Mouse (Mus musculus) testis, adult 2 months (tissue): ENCODE measurements around the gene Mdfi. TPM values are rescaled to one million over a fixed set of nuclear protein-coding genes. Genes with fewer than 3 reads are reported as not detected.

ENCODE experiments used
- H3K27ac ChIP-seq: fragments of 200-500 bp; 2 replicates; pipeline ENCODE4 v1.5.1; 2012; ENCODE audit warnings: low read depth, low read length; ENCODE audit not compliant: control insufficient read depth, insufficient read depth
- H3K27me3 ChIP-seq: fragments of 200-500 bp; 2 replicates; pipeline ENCODE4 v1.6.1; 2012; ENCODE audit warnings: mild to moderate bottlenecking, low read length, moderate library complexity; ENCODE audit not compliant: control insufficient read depth, insufficient read depth
- H3K36me3 ChIP-seq: fragments of 200-500 bp; 2 replicates; pipeline ENCODE4 v1.6.1; 2012; ENCODE audit warnings: mild to moderate bottlenecking, low read length; ENCODE audit not compliant: control insufficient read depth, insufficient read depth
- H3K4me1 ChIP-seq: fragments of 200-500 bp; 2 replicates; pipeline ENCODE4 v1.6.1; 2012; ENCODE audit warnings: low read length; ENCODE audit not compliant: control insufficient read depth, insufficient read depth
- H3K4me3 ChIP-seq: fragments of 200-500 bp; 2 replicates; pipeline ENCODE4 v1.5.1; 2012; ENCODE audit warnings: low read depth, mild to moderate bottlenecking, low read length, moderate library complexity, mixed read lengths; ENCODE audit not compliant: control insufficient read depth
- CTCF ChIP-seq: fragments of 200-500 bp; IDR thresholded peaks from 2 replicates; pipeline ENCODE4 v1.5.1; 2012; ENCODE audit warnings: low read depth, mild to moderate bottlenecking, inconsistent platforms, low read length, moderate library complexity; ENCODE audit not compliant: control insufficient read depth, insufficient read depth, insufficient replicate concordance
- POLR2A ChIP-seq: fragments of 200-500 bp; IDR thresholded peaks from 2 replicates; pipeline ENCODE4 v1.6.1; 2012; ENCODE audit warnings: low read depth, mild to moderate bottlenecking, inconsistent platforms, low read length, moderate library complexity; ENCODE audit not compliant: control insufficient read depth
- polyA plus RNA-seq: library from polyadenylated mRNA; depleted of rRNA; stranded (reverse); fragments of >200 nt; gene quantifications from 2 replicates; pipeline ENCODE4 v1.2.3, GENCODE M21; 2012

Gene Mdfi
- polyA plus RNA-seq, 1 experiment = 2.1 TPM

- Histone ChIP-seq H3K36me3 (no peaks in the 10 kb centered on the region), H3K4me1 (peaks cover 4% of the 10 kb centered on the region), H3K4me3 (no peak overlapping the region), H3K27ac (no peak overlapping the region), H3K27me3 (no peaks in the 10 kb centered on the region)
- TF ChIP-seq CTCF (no peak), POLR2A (no peak)
Measured at GRCm38 (mm10) chr17:47813616-47814015, 20.9 kb downstream of the Mdfi start.

DNA sequence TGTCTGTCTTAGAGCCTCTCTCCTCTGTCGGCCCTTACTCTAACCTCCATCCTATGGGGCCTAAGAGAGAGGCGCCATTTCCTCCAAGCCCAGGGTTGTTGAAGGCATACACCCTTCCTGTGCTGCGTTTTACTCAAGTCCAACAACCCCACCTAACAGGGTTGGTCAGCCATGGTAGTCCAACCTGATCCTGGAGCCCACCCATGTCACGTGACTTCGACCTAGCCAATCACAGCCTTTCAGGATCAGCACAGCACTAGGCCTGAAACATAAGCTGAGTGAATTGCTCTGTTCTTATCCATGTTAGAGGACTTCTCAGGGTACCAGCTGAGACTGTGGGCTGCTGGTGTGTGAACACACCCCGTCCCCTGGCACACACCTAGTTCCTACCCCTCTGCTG is 22.3 kb downstream of the Mdfi start:
- H3K4me3 ChIP-seq = no peak overlapping the region
- H3K27ac ChIP-seq = no peak overlapping the region
- no peak for TF ChIP-seq CTCF
- TF ChIP-seq POLR2A = no peak
- no peaks in the 10 kb centered on the region for H3K36me3 ChIP-seq
- H3K4me1 ChIP-seq = peaks cover 4% of the 10 kb centered on the region
- H3K27me3 ChIP-seq = no peaks in the 10 kb centered on the region

DNA sequence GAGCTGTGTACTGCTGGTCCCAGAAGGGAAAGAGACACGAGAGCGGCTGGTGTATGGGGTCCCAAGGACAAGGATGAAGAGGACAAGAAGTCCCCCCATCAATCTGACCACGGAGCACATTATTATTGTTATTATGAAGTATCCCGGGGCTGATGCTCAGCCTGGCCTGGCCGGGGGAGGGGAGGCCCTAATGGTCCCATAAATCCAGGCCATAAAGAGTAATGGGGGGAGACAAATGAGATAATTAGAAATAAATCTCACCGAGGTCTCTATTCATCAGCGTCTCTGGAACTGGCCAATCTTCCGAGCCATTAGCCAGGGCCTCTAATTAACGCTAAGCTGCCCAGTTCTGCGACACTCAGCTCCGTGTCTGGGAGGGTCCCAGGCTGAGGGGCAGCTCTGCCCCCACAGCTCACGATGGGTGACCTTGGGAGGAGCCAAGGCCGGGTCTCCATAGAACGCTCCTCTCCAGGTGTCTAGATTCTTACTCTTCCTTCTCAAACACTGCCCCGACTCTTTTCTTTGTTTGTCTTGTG is 23.2 kb downstream of the Mdfi start:
- Histone ChIP-seq H3K27me3 (no peaks in the 10 kb centered on the region), H3K4me1 (peaks cover 4% of the 10 kb centered on the region), H3K36me3 (no peaks in the 10 kb centered on the region), H3K4me3 (no peak overlapping the region), H3K27ac (no peak overlapping the region)
- no peak for TF ChIP-seq POLR2A
- no peak for TF ChIP-seq CTCF

DNA sequence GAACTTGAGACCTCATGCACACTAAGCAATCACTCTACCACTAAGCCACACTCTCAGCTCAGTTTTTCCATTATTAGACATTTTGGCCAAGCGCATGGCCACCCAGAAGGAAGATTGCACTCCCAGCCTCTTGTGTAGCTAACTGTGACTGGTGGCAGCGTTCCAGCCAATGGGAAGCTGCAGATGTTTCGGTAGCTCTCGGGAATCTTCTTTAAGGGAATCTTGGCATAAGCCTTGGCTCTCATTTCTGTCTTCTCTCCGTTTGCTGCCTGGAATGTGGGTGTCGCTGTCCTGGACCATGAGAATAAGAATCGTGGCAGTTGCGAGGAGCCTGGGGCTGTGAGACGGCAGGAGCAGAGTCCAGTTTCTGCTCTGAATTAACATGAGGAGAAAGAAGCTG is 28.3 kb downstream of the Mdfi start:
- Histone ChIP-seq H3K36me3 (no peaks in the 10 kb centered on the region), H3K4me3 (no peak overlapping the region), H3K4me1 (no peaks in the 10 kb centered on the region), H3K27ac (no peak overlapping the region), H3K27me3 (no peaks in the 10 kb centered on the region)
- TF ChIP-seq POLR2A = no peak
- TF ChIP-seq CTCF = no peak

GRCm38 (mm10) chr17:47805047-47805835 is 29.2 kb downstream of the Mdfi start:
- H3K4me3 ChIP-seq = no peak overlapping the region
- no peaks in the 10 kb centered on the region for H3K27me3 ChIP-seq

GRCm38 (mm10) chr17:47803662-47804061 is 30.8 kb downstream of the Mdfi start:
- H3K27me3 ChIP-seq = no peaks in the 10 kb centered on the region
- no peaks in the 10 kb centered on the region for H3K4me1 ChIP-seq
- TF ChIP-seq CTCF (no peak), POLR2A (no peak)
- no peak overlapping the region for H3K4me3 ChIP-seq
- H3K27ac ChIP-seq = no peak overlapping the region
- no peaks in the 10 kb centered on the region for H3K36me3 ChIP-seq

More at GRCm38 (mm10) chr17:47805047-47805835, 29.2 kb downstream of the Mdfi start:
- H3K36me3 ChIP-seq = no peaks in the 10 kb centered on the region
- TF ChIP-seq CTCF = no peak
- TF ChIP-seq POLR2A = no peak
- H3K27ac ChIP-seq = no peak overlapping the region
- no peaks in the 10 kb centered on the region for H3K4me1 ChIP-seq

- TF ChIP-seq CTCF (no peak), POLR2A (no peak)
- H3K4me3 ChIP-seq = no peak overlapping the region
- H3K4me1 ChIP-seq = no peaks in the 10 kb centered on the region
- H3K36me3 ChIP-seq = no peaks in the 10 kb centered on the region
- H3K27me3 ChIP-seq = no peaks in the 10 kb centered on the region
- H3K27ac ChIP-seq = no peak overlapping the region
Measured at GRCm38 (mm10) chr17:47802806-47803205, 31.7 kb downstream of the Mdfi start.
